8 mouse cellular contexts compared by ENCODE assay signal in genomic region chr2:29965906-29966305, GRCm38 (mm10). TPM values are rescaled to one million over a fixed set of nuclear protein-coding genes. Genes with fewer than 3 reads are reported as not detected.
A peak's percentile ranks its signal among the peaks of the same experiment; 100 is the strongest.
DNase-seq lines count a peak whose midpoint lies in the region; ATAC-seq and TF ChIP-seq lines count a peak whose summit lies in the region.

No protein-coding gene starts in this region.

- H3K36me3 ChIP-seq in forebrain, postnatal 0 days (ENCODE audit: insufficient read depth) = peaks cover 15% of the 10 kb centered on the region
- H3K36me3 ChIP-seq in hindbrain, postnatal 0 days (ENCODE audit: insufficient read depth, low read length) = no peaks in the 10 kb centered on the region; the same call in 1 of the 2 replicates
- H3K36me3 ChIP-seq in midbrain, embryonic 11.5 days (ENCODE audit: control insufficient read depth, insufficient read depth, low read length) = no peaks in the 10 kb centered on the region
- no peaks in the 10 kb centered on the region for H3K36me3 ChIP-seq in stomach, embryonic 15.5 days

- peak; percentile 33; the same call in 1 of the 2 replicates for TF ChIP-seq CTCF in forebrain, postnatal 0 days (IDR thresholded peaks at IDR 0.05; ENCODE audit: low read depth)
- no peak for TF ChIP-seq CTCF in hindbrain, postnatal 0 days (IDR thresholded peaks at IDR 0.05; ENCODE audit: low read depth)

- peak overlapping the region; percentile 58 for H3K4me2 ChIP-seq in forebrain, postnatal 0 days (ENCODE audit: low read depth)
- H3K4me2 ChIP-seq in hindbrain, postnatal 0 days (ENCODE audit: low read depth, low read length) = peak overlapping the region; percentile 73
- peak overlapping the region; percentile 40 for H3K4me2 ChIP-seq in midbrain, embryonic 11.5 days
- H3K4me2 ChIP-seq in stomach, embryonic 15.5 days = peak overlapping the region; percentile 58

- intact Hi-C loops in left cerebral cortex, postnatal 36 days (cut with DNase I) = loop anchor here (5.0 kb wide), 1 partner anchor 139 kb away; no protein-coding TSS in a partner anchor

- peak overlapping the region; percentile 99 for H3K9ac ChIP-seq in forebrain, postnatal 0 days
- peak overlapping the region; percentile 99 for H3K9ac ChIP-seq in hindbrain, postnatal 0 days (replicated peaks; ENCODE audit: low read length)
- H3K9ac ChIP-seq in midbrain, embryonic 11.5 days (ENCODE audit: low read length) = peak overlapping the region; percentile 91
- peak overlapping the region; percentile 94 for H3K9ac ChIP-seq in stomach, embryonic 15.5 days

- peak overlapping the region; percentile 99 for H3K4me3 ChIP-seq in forebrain, postnatal 0 days (ENCODE audit: low read depth, low read length)
- peak overlapping the region; percentile 99 for H3K4me3 ChIP-seq in hindbrain, postnatal 0 days (ENCODE audit: low read length)
- H3K4me3 ChIP-seq in midbrain, embryonic 11.5 days (ENCODE audit: low read depth, low read length) = peak overlapping the region; percentile 92
- H3K4me3 ChIP-seq in stomach, embryonic 15.5 days (replicated peaks) = peak overlapping the region; percentile 97

- DNase-seq in cerebellum, adult 11 months = peak; percentile 60
- peak; percentile 60 for DNase-seq in brain, adult 2 months (ENCODE audit: low read depth, low spot score)
- peak; percentile 68 for DNase-seq in forebrain, postnatal 0 days
- peak; percentile 73 for DNase-seq in hindbrain, postnatal 0 days (ENCODE audit: low spot score)
- DNase-seq in left cerebral cortex, postnatal 36 days (ENCODE audit: low spot score in 2 of 2) = peak; percentile 48 to 74
- peak; percentile 93 for DNase-seq in midbrain, embryonic 11.5 days (ENCODE audit: low spot score, missing footprints)

- H3K27ac ChIP-seq in forebrain, postnatal 0 days (ENCODE audit: low read depth, low read length) = peak overlapping the region; percentile 98
- H3K27ac ChIP-seq in hindbrain, postnatal 0 days = peak overlapping the region; percentile 98
- peak overlapping the region; percentile 68 for H3K27ac ChIP-seq in midbrain, embryonic 11.5 days (ENCODE audit: low read depth, low read length)
- H3K27ac ChIP-seq in stomach, embryonic 15.5 days = peak overlapping the region; percentile 92

- H3K27me3 ChIP-seq in forebrain, postnatal 0 days (ENCODE audit: insufficient read depth, low read length) = no peaks in the 10 kb centered on the region
- no peaks in the 10 kb centered on the region for H3K27me3 ChIP-seq in hindbrain, postnatal 0 days (ENCODE audit: insufficient read depth, low read length)
- no peaks in the 10 kb centered on the region for H3K27me3 ChIP-seq in midbrain, embryonic 11.5 days (ENCODE audit: control insufficient read depth, insufficient read depth, low read length)
- no peaks in the 10 kb centered on the region for H3K27me3 ChIP-seq in stomach, embryonic 15.5 days (replicated peaks)

- 1% methylated on average over 29 of the region's 41 CpGs for WGBS in forebrain, postnatal 0 days
- WGBS in hindbrain, postnatal 0 days = 1% methylated on average over 35 of the region's 41 CpGs
- WGBS in midbrain, embryonic 11.5 days = 0% methylated on average over 27 of the region's 41 CpGs
- WGBS in stomach, embryonic 15.5 days = under 1% methylated on average over 41 of the region's 41 CpGs

- no peaks in the 10 kb centered on the region for H3K9me3 ChIP-seq in forebrain, postnatal 0 days (ENCODE audit: low read length)
- no peaks in the 10 kb centered on the region for H3K9me3 ChIP-seq in hindbrain, postnatal 0 days (ENCODE audit: low read length)
- H3K9me3 ChIP-seq in midbrain, embryonic 11.5 days (ENCODE audit: control insufficient read depth, low read length) = no peaks in the 10 kb centered on the region
- H3K9me3 ChIP-seq in stomach, embryonic 15.5 days = no peaks in the 10 kb centered on the region

- ATAC-seq in cerebellum, adult (ENCODE audit: insufficient number of reproducible peaks, low FRiP score, low TSS enrichment) = no peak
- ATAC-seq in forebrain, postnatal 0 days = peak; percentile 54
- peak; percentile 16; the same call in 1 of the 2 replicates for ATAC-seq in hindbrain, postnatal 0 days
- peak; percentile 19 for ATAC-seq in midbrain, embryonic 11.5 days (ENCODE audit: low FRiP score)
- ATAC-seq in stomach, embryonic 15.5 days (ENCODE audit: insufficient read depth, low FRiP score, low read depth) = 0 out of 2 replicates have a peak, but pooled peaks have one; percentile 15

- H3K4me1 ChIP-seq in forebrain, postnatal 0 days (ENCODE audit: insufficient read depth) = peaks cover 30% of the 10 kb centered on the region
- peaks cover 29% of the 10 kb centered on the region for H3K4me1 ChIP-seq in hindbrain, postnatal 0 days (ENCODE audit: insufficient read depth, low read length)
- peaks cover 11% of the 10 kb centered on the region for H3K4me1 ChIP-seq in midbrain, embryonic 11.5 days (ENCODE audit: control insufficient read depth, insufficient read depth, low read length)
- peaks cover 31% of the 10 kb centered on the region for H3K4me1 ChIP-seq in stomach, embryonic 15.5 days

RNA-seq across cellular contexts. Expression of gene Sptan1, which starts 0.5 kb away (rescaled TPM):
- total RNA-seq in forebrain, postnatal 0 days (2014; rRNA removed) = 839 and 918 TPM in 2 replicates
- 182 and 192 TPM in 2 replicates for polyA plus RNA-seq in forebrain, postnatal 0 days (2015; fragmentation: Nextera tagmentation; extraction: Ambion mirVana)
- total RNA-seq in hindbrain, postnatal 0 days (2014; rRNA removed) = 716 and 902 TPM in 2 replicates
- polyA plus RNA-seq in hindbrain, postnatal 0 days (2015; fragmentation: Nextera tagmentation; extraction: Ambion mirVana) = 166 and 184 TPM in 2 replicates
- 100 to 1,000 TPM; 880 to 891 TPM for total RNA-seq in left cerebral cortex, postnatal 36 days (2021)
- polyA plus RNA-seq in midbrain, embryonic 11.5 days (2014; fragmentation: Nextera tagmentation; extraction: Ambion mirVana) = 136 and 144 TPM in 2 replicates
- 74.3 and 78.5 TPM in 2 replicates for polyA plus RNA-seq in stomach, embryonic 15.5 days (2015; fragmentation: Nextera tagmentation; extraction: Ambion mirVana)

RNA-seq across cellular contexts. Expression of gene Gle1, which starts 30.7 kb away (rescaled TPM):
- total RNA-seq in forebrain, postnatal 0 days (2014; rRNA removed) = 52.7 and 57.4 TPM in 2 replicates
- 55.2 and 62.3 TPM in 2 replicates for polyA plus RNA-seq in forebrain, postnatal 0 days (2015; fragmentation: Nextera tagmentation; extraction: Ambion mirVana)
- 39.4 and 43.6 TPM in 2 replicates for total RNA-seq in hindbrain, postnatal 0 days (2014; rRNA removed)
- 52.7 and 56.0 TPM in 2 replicates for polyA plus RNA-seq in hindbrain, postnatal 0 days (2015; fragmentation: Nextera tagmentation; extraction: Ambion mirVana)
- 10 to 100 TPM; 42.7 to 49.0 TPM for total RNA-seq in left cerebral cortex, postnatal 36 days (2021)
- 52.5 and 57.4 TPM in 2 replicates for polyA plus RNA-seq in midbrain, embryonic 11.5 days (2014; fragmentation: Nextera tagmentation; extraction: Ambion mirVana)
- 49.3 and 51.8 TPM in 2 replicates for polyA plus RNA-seq in stomach, embryonic 15.5 days (2015; fragmentation: Nextera tagmentation; extraction: Ambion mirVana)
